Mouse (Mus musculus): ENCODE data around the gene Ncf1.

Ncf1 gene

GRCm38 (mm10) chr5:134229391-134229790, at the start of gene Ncf1:
Gene Ncf1, minus strand, starts transcription at chr5:134229625.
- DNase-seq, result peak; percentile 97

- DNase-seq, result no peak
Observed at GRCm38 (mm10) chr5:134277109-134277508, 47.7 kb upstream of the Ncf1 start.

- DNase-seq, result no peak
Observed at GRCm38 (mm10) chr5:134275556-134275955, 46.1 kb upstream of the Ncf1 start.

- DNase-seq, result peak; percentile 93
Observed at GRCm38 (mm10) chr5:134275021-134275420, 45.6 kb upstream of the Ncf1 start.

GRCm38 (mm10) chr5:134273761-134274160, 44.3 kb upstream of the Ncf1 start:
- DNase-seq, result no peak

- no peak for DNase-seq
Observed at GRCm38 (mm10) chr5:134272761-134273160, 43.3 kb upstream of the Ncf1 start.

- peak; percentile 85 for DNase-seq
Observed at GRCm38 (mm10) chr5:134271421-134271820, 42.0 kb upstream of the Ncf1 start.

GRCm38 (mm10) chr5:134270566-134270965, 41.1 kb upstream of the Ncf1 start:
- no peak for DNase-seq

GRCm38 (mm10) chr5:134269751-134270150, 40.3 kb upstream of the Ncf1 start:
- no peak for DNase-seq

- no peak for DNase-seq
Observed at GRCm38 (mm10) chr5:134268751-134269150, 39.3 kb upstream of the Ncf1 start.

- DNase-seq, result peak; percentile 88
Observed at GRCm38 (mm10) chr5:134266404-134266803, 37.0 kb upstream of the Ncf1 start.

- DNase-seq, result no peak
Observed at GRCm38 (mm10) chr5:134265890-134266289, 36.5 kb upstream of the Ncf1 start.

- DNase-seq, result peak; percentile 82
Observed at GRCm38 (mm10) chr5:134260001-134260636, 30.7 kb upstream of the Ncf1 start.

GRCm38 (mm10) chr5:134258934-134259333, 29.5 kb upstream of the Ncf1 start:
- no peak for DNase-seq

- DNase-seq, result peak; percentile 77
Observed at GRCm38 (mm10) chr5:134258395-134258794, 29.0 kb upstream of the Ncf1 start.

GRCm38 (mm10) chr5:134257349-134258031, 28.1 kb upstream of the Ncf1 start:
- peak; percentile 79 for DNase-seq

GRCm38 (mm10) chr5:134255294-134255693, 25.9 kb upstream of the Ncf1 start:
- peak; percentile 85 for DNase-seq

- peak; percentile 76 for DNase-seq
Observed at GRCm38 (mm10) chr5:134253806-134254205, 24.4 kb upstream of the Ncf1 start.

GRCm38 (mm10) chr5:134251083-134251482, 21.7 kb upstream of the Ncf1 start:
- DNase-seq, result no peak

GRCm38 (mm10) chr5:134250601-134251000, 21.2 kb upstream of the Ncf1 start:
- DNase-seq, result no peak

- DNase-seq, result peak; percentile 70
Observed at GRCm38 (mm10) chr5:134249245-134249649, 19.8 kb upstream of the Ncf1 start.

GRCm38 (mm10) chr5:134248608-134249244, 19.3 kb upstream of the Ncf1 start:
- DNase-seq, result peak; percentile 77

- DNase-seq, result peak; percentile 72
Observed at GRCm38 (mm10) chr5:134246146-134246545, 16.7 kb upstream of the Ncf1 start.

- peak; percentile 80 for DNase-seq
Observed at GRCm38 (mm10) chr5:134244890-134245289, 15.5 kb upstream of the Ncf1 start.
